Mouse (Mus musculus): ENCODE results near the gene F8a. TPM values are rescaled to one million over a fixed set of nuclear protein-coding genes. Genes with fewer than 3 reads are reported as not detected.
"Not testable (repeated sequence)": the region's sequence is repeated elsewhere in the genome, so short reads cannot be mapped to it uniquely, and the experiment has no call there.

F8a gene
- polyA plus RNA-seq (2012; rRNA removed), result 7.6 and 9.9 TPM in 2 replicates

DNA sequence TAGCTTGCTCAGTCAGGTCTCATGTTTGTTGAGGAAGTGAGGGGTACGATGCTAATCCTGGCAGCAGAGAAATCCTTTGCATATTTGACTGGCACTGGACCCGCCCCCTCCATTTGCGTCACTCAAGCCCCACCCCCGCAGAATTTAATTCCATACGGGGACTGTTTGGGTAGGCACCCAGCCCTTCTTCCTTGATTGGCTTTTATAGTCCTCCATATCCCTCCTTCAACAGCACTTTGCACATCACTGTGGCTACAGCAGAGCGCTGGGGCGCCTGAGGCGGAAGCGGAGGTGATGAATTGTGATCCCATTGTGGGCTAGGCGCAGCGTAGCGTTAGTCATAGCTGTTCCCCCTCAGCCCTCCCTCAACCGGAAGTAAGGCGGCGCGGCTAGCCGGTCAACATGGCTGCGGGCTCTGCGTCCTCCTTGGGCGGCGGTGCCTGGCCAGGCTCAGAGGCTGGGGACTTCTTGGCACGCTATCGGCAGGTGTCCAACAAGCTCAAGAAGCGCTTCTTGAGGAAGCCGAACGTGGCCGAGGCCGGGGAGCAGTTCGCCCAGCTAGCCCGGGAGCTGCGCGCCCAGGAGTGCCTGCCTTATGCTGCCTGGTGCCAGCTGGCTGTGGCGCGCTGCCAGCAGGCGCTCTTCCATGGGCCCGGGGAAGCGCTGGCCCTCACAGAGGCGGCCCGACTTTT lies at the start of gene F8a:
F8a (plus strand) TSS at position 378 of the 692 bp plus-strand sequence.
- 1% methylated on average over 39 of the region's 39 CpGs for WGBS
- H3K36me3 ChIP-seq (ENCODE audit: control insufficient read depth, insufficient read depth, low read length), result no peaks in the 10 kb centered on the region
- peak within 1 kb of the TSS; percentile 97 for H3K27ac ChIP-seq (ENCODE audit: insufficient read depth, low read depth, low read length)
- no peaks in the 10 kb centered on the region for H3K4me1 ChIP-seq (ENCODE audit: control insufficient read depth, insufficient read depth, low read length)
- TF ChIP-seq CTCF (conservative IDR thresholded peaks at IDR 0.05; ENCODE audit: insufficient read depth, insufficient read length, low read depth, low read length) (no peak), POLR2A (IDR thresholded peaks at IDR 0.05; ENCODE audit: low read depth, low read length) (peak; percentile 74)
- DNase-seq, result peak; percentile 89
- H3K27me3 ChIP-seq (replicated peaks; ENCODE audit: control insufficient read depth, insufficient read depth, low read length), result no peaks in the 10 kb centered on the region
- peak within 1 kb of the TSS; percentile 76 for H3K4me3 ChIP-seq (ENCODE audit: insufficient read depth, low read depth, low read length)

GRCm38 (mm10) chrX:73191934-73192333 lies 36.2 kb upstream of the F8a start, which contains the start of gene Xlr3b:
Gene Xlr3b, plus strand, starts transcription at chrX:73192207.
- not testable (repeated sequence) for H3K27ac ChIP-seq (ENCODE audit: insufficient read depth, low read depth, low read length); H3K4me3 ChIP-seq (ENCODE audit: insufficient read depth, low read depth, low read length); H3K36me3 ChIP-seq (ENCODE audit: control insufficient read depth, insufficient read depth, low read length); H3K27me3 ChIP-seq (replicated peaks; ENCODE audit: control insufficient read depth, insufficient read depth, low read length); H3K4me1 ChIP-seq (ENCODE audit: control insufficient read depth, insufficient read depth, low read length)
- WGBS, result 89% methylated on average over 12 of the region's 12 CpGs
- DNase-seq, result peak; percentile 67

- WGBS, result 78% methylated on average over 19 of the region's 19 CpGs
- H3K27me3 ChIP-seq (replicated peaks; ENCODE audit: control insufficient read depth, insufficient read depth, low read length); H3K27ac ChIP-seq (ENCODE audit: insufficient read depth, low read depth, low read length); H3K36me3 ChIP-seq (ENCODE audit: control insufficient read depth, insufficient read depth, low read length); H3K4me3 ChIP-seq (ENCODE audit: insufficient read depth, low read depth, low read length); DNase-seq; H3K4me1 ChIP-seq (ENCODE audit: control insufficient read depth, insufficient read depth, low read length): not testable (repeated sequence)
Measured at GRCm38 (mm10) chrX:73213819-73214564, 14.1 kb upstream of the F8a start, which contains the start of gene Xlr4b. Gene Xlr4b, plus strand, starts transcription at chrX:73214333.

DNA sequence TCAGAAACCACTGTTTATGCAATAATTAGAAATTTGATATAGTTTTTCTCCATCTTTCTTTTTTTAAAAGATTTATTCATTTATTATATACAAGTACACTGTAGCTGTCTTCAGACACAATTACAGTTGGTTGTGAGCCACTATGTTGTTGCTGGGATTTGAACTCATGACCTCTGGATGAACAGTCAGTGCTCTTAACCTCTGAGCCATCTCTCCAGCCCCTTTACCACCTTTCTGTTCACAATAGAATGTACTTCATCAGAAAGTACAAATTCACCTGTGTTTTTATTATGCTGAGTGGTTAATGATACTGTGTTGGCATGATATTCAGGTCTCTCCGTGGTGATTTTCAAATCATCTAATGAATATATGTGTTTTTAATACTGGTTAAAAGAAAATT lies 2.7 kb upstream of the F8a start:
- no peaks in the 10 kb centered on the region for H3K4me1 ChIP-seq (ENCODE audit: control insufficient read depth, insufficient read depth, low read length)
- no peaks in the 10 kb centered on the region for H3K27me3 ChIP-seq (replicated peaks; ENCODE audit: control insufficient read depth, insufficient read depth, low read length)
- no peak for TF ChIP-seq CTCF (conservative IDR thresholded peaks at IDR 0.05; ENCODE audit: insufficient read depth, insufficient read length, low read depth, low read length)
- no peak for DNase-seq
- H3K27ac ChIP-seq (ENCODE audit: insufficient read depth, low read depth, low read length), result no peak overlapping the region
- no peaks in the 10 kb centered on the region for H3K36me3 ChIP-seq (ENCODE audit: control insufficient read depth, insufficient read depth, low read length)
- 42% methylated on average over 1 of the region's 1 CpGs for WGBS
- H3K4me3 ChIP-seq (ENCODE audit: insufficient read depth, low read depth, low read length), result no peak overlapping the region

DNA sequence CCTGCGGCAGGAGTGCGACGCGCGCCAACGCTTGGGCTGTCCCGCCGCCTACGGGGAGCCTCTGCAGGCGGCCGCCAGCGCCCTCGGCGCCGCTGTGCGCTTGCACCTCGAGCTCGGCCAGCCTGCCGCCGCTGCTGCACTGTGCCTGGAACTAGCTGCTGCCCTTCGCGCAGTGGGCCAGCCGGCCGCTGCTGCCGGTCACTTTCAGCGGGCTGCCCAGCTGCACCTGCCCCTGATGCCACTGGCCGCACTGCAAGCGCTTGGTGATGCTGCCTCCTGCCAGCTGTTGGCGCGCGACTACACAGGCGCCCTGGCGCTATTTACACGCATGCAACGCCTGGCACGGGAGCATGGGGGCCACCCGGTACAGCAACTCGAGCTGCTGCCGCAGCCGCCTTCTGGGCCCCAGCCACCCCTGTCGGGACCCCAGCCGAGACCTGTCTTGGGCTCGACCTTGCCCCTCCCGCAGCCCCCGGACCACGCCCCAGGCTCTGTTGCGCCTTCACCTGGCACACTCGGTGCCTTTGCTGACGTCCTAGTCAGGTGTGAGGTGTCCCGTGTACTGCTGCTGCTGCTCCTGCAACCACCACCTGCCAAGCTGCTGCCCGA lies 619 bp downstream of the F8a start:
- H3K4me1 ChIP-seq (ENCODE audit: control insufficient read depth, insufficient read depth, low read length), result no peaks in the 10 kb centered on the region
- H3K36me3 ChIP-seq (ENCODE audit: control insufficient read depth, insufficient read depth, low read length), result no peaks in the 10 kb centered on the region
- no peaks in the 10 kb centered on the region for H3K27me3 ChIP-seq (replicated peaks; ENCODE audit: control insufficient read depth, insufficient read depth, low read length)
- peak; percentile 66 for DNase-seq
- peak overlapping the region; percentile 97 for H3K27ac ChIP-seq (ENCODE audit: insufficient read depth, low read depth, low read length)
- WGBS, result under 1% methylated on average over 49 of the region's 51 CpGs
- no peak for TF ChIP-seq CTCF (conservative IDR thresholded peaks at IDR 0.05; ENCODE audit: insufficient read depth, insufficient read length, low read depth, low read length)
- no peak for TF ChIP-seq POLR2A (IDR thresholded peaks at IDR 0.05; ENCODE audit: low read depth, low read length)
- H3K4me3 ChIP-seq (ENCODE audit: insufficient read depth, low read depth, low read length), result peak overlapping the region; percentile 76

- H3K27ac ChIP-seq (ENCODE audit: insufficient read depth, low read depth, low read length), result no peak overlapping the region
- H3K4me3 ChIP-seq (ENCODE audit: insufficient read depth, low read depth, low read length), result peak overlapping the region; percentile 76
- no peaks in the 10 kb centered on the region for H3K36me3 ChIP-seq (ENCODE audit: control insufficient read depth, insufficient read depth, low read length)
- TF ChIP-seq CTCF (conservative IDR thresholded peaks at IDR 0.05; ENCODE audit: insufficient read depth, insufficient read length, low read depth, low read length) (no peak), POLR2A (IDR thresholded peaks at IDR 0.05; ENCODE audit: low read depth, low read length) (no peak)
- no peaks in the 10 kb centered on the region for H3K27me3 ChIP-seq (replicated peaks; ENCODE audit: control insufficient read depth, insufficient read depth, low read length)
- DNase-seq, result no peak
- H3K4me1 ChIP-seq (ENCODE audit: control insufficient read depth, insufficient read depth, low read length), result no peaks in the 10 kb centered on the region
- 28% methylated on average over 3 of the region's 3 CpGs for WGBS
Measured at GRCm38 (mm10) chrX:73229288-73229687, 1.2 kb downstream of the F8a start.

DNA sequence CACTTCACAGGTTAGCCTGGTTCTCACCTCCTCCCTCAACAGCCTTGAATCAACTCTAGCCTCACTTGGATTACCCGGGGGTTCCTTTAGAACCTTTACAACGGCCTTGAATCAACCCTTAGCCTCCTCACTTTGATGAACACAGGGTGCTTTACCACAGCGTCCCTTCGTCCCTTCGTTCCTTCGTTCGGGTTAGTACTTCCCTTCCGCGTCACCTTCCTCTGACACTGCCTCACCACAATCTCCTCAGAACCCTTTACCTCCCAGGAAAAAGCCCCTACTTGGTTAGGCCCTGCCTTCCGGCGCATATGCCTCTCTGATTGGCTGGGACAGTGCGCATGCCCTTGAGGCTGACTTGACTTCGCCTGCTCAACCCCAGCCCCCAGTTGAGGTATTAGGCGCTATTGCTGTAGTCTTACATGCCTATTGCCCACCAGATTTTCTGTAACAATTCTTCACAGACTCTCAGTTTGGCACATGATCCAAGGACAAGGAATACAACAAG lies 14.8 kb downstream of the F8a start, which contains the start of gene Xlr4c:
Xlr4c (minus strand) TSS at position 310 of the 505 bp plus-strand sequence.
- not testable (repeated sequence) for H3K27ac ChIP-seq (ENCODE audit: insufficient read depth, low read depth, low read length); H3K36me3 ChIP-seq (ENCODE audit: control insufficient read depth, insufficient read depth, low read length); H3K27me3 ChIP-seq (replicated peaks; ENCODE audit: control insufficient read depth, insufficient read depth, low read length); H3K4me1 ChIP-seq (ENCODE audit: control insufficient read depth, insufficient read depth, low read length); DNase-seq; H3K4me3 ChIP-seq (ENCODE audit: insufficient read depth, low read depth, low read length)
- WGBS, result 82% methylated on average over 14 of the region's 14 CpGs

GRCm38 (mm10) chrX:73262428-73262827 lies 34.3 kb downstream of the F8a start:
- DNase-seq, result not testable (repeated sequence)
- WGBS, result 69% methylated on average over 1 of the region's 2 CpGs

GRCm38 (mm10) chrX:73265270-73265669 lies 37.2 kb downstream of the F8a start, which contains the start of gene Xlr3c:
Gene Xlr3c, minus strand, starts transcription at chrX:73265390.
- not testable (repeated sequence) for DNase-seq; H3K27ac ChIP-seq (ENCODE audit: insufficient read depth, low read depth, low read length); H3K36me3 ChIP-seq (ENCODE audit: control insufficient read depth, insufficient read depth, low read length); H3K4me3 ChIP-seq (ENCODE audit: insufficient read depth, low read depth, low read length); H3K4me1 ChIP-seq (ENCODE audit: control insufficient read depth, insufficient read depth, low read length); H3K27me3 ChIP-seq (replicated peaks; ENCODE audit: control insufficient read depth, insufficient read depth, low read length)
- WGBS, result 91% methylated on average over 14 of the region's 14 CpGs

More at GRCm38 (mm10) chrX:73262428-73262827, 34.3 kb downstream of the F8a start:
- H3K27ac ChIP-seq (ENCODE audit: insufficient read depth, low read depth, low read length); H3K36me3 ChIP-seq (ENCODE audit: control insufficient read depth, insufficient read depth, low read length); H3K4me3 ChIP-seq (ENCODE audit: insufficient read depth, low read depth, low read length); H3K4me1 ChIP-seq (ENCODE audit: control insufficient read depth, insufficient read depth, low read length); H3K27me3 ChIP-seq (replicated peaks; ENCODE audit: control insufficient read depth, insufficient read depth, low read length): not testable (repeated sequence)

Measured in kidney, adult 2 months (tissue).